ENCODE assay signal across 10 mouse cellular contexts in genomic region chr9:120410421-120410820, GRCm38 (mm10).
DNase-seq lines count a peak whose midpoint lies in the region; ATAC-seq and TF ChIP-seq lines count a peak whose summit lies in the region.
"Had no signal": no experiment of that assay in that cellular context is flagged by ENCODE, and none has a peak within 500 bp of the region (broad histone marks: within the 10 kb centered on the region; RNA-seq: fewer than 3 reads in every experiment).

No protein-coding gene starts in this region.

- H3K27ac ChIP-seq in gastrocnemius, adult 2 months = no peak overlapping the region
- H3K27ac ChIP-seq: embryonic facial prominence, embryonic 12.5 days; limb, embryonic 12.5 days had no signal

- peak; percentile 81 for ATAC-seq in megakaryocyte, adult 5-6 weeks (ENCODE audit: poor library complexity, severe bottlenecking)

- no peak overlapping the region for H3K4me3 ChIP-seq in gastrocnemius, adult 2 months
- H3K4me3 ChIP-seq: embryonic facial prominence, embryonic 12.5 days; limb, embryonic 12.5 days had no signal

- peak; percentile 49 for DNase-seq in gastrocnemius, adult 2 months
- DNase-seq in gastrocnemius, adult 8-10 months (ENCODE audit: low spot score in 2 of 2) = no peak
- DNase-seq in ovary, postnatal 36 days (ENCODE audit: low spot score) = peak; percentile 36
- no peak for DNase-seq in ovary, adult 18-20 months (ENCODE audit: low spot score)
- DNase-seq in c-Kit-positive CD71-positive TER-119-positive erythroid progenitor cells, embryonic 14.5 days (ENCODE audit: low spot score) = peak; percentile 34
- DNase-seq in kidney, adult 9 months = peak; percentile 63
- DNase-seq in thymus, postnatal 10 days (ENCODE audit: low spot score in 2 of 2) = peak; percentile 13 to 67

- peak; percentile 71 for TF ChIP-seq CTCF in gastrocnemius, adult 2 months (IDR thresholded peaks at IDR 0.05)

- intact Hi-C loops in gastrocnemius, adult 2 months (cut with DNase I) = no loop called here

Comparison
In these comparisons a context has a peak if more than half of its experiments do, and no peak if none do; other contexts are left out.
1. DNase-seq: peak in gastrocnemius, adult 2 months (single experiment), ovary, postnatal 36 days (single experiment), c-Kit-positive CD71-positive TER-119-positive erythroid progenitor cells, embryonic 14.5 days (single experiment), kidney, adult 9 months (single experiment) and thymus, postnatal 10 days (2 of 2); none in gastrocnemius, adult 8-10 months (0 of 2) and ovary, adult 18-20 months (single experiment).